Mouse (Mus musculus) stomach, embryonic 16.5 days (tissue): Measurements from ENCODE around the gene Cpeb4. TPM values are rescaled to one million over a fixed set of nuclear protein-coding genes. Genes with fewer than 3 reads are reported as not detected.

Experiments
- ATAC-seq: fragments of 200-750 bp; cut with Nextera tagmentation; 2 replicates; pipeline ENCODE4 v1.8.0; 2017; ENCODE audit warnings: moderate number of reproducible peaks, moderate TSS enrichment; ENCODE audit not compliant: insufficient read depth, low FRiP score
- H3K27ac ChIP-seq: fragments of 300-500 bp; sonication (generic); 2 replicates; pipeline ENCODE4 v1.5.1; 2014; ENCODE audit warnings: low read length
- H3K27me3 ChIP-seq: fragments of 300-500 bp; sonication (generic); 2 replicates; pipeline ENCODE4 v1.6.1; 2014; ENCODE audit warnings: low read length, control low read depth, mixed read lengths; ENCODE audit not compliant: control insufficient read depth, insufficient read depth
- H3K36me3 ChIP-seq: fragments of 300-500 bp; sonication (generic); 2 replicates; pipeline ENCODE4 v1.6.1; 2014; ENCODE audit warnings: low read length; ENCODE audit not compliant: control insufficient read depth, insufficient read depth
- H3K4me1 ChIP-seq: fragments of 300-500 bp; sonication (generic); 2 replicates; pipeline ENCODE4 v1.6.1; 2014; ENCODE audit warnings: low read length, control low read depth, mixed read lengths; ENCODE audit not compliant: control insufficient read depth, insufficient read depth
- H3K4me2 ChIP-seq: fragments of 300-500 bp; sonication (generic); 2 replicates; pipeline ENCODE4 v1.6.1; 2014; ENCODE audit warnings: low read depth, low read length, mixed read lengths
- H3K4me3 ChIP-seq: fragments of 300-500 bp; sonication (generic); replicated peaks from 2 replicates; pipeline ENCODE4 v1.5.1; 2014; ENCODE audit warnings: mild to moderate bottlenecking, low read length
- H3K9ac ChIP-seq: fragments of 300-500 bp; sonication (generic); 2 replicates; pipeline ENCODE4 v1.6.1; 2014; ENCODE audit warnings: low read length
- H3K9me3 ChIP-seq: fragments of 300-500 bp; sonication (generic); replicated peaks from 2 replicates; pipeline ENCODE4 v1.6.1; 2016; ENCODE audit warnings: low read length, control low read depth; ENCODE audit not compliant: control insufficient read depth
- WGBS: fragments of 180-500 bp; shearing (Covaris S2); extraction: QIAGEN DNeasy Blood & Tissue Kit; methylation state at CpG from one replicate; pipeline ENCODE4 v1.1.7; 2014; 5-methylcytosine and 5-hydroxymethylcytosine counted together
- polyA plus RNA-seq: library from polyadenylated mRNA; unstranded; fragments of >200 nt; fragmentation: Nextera tagmentation; extraction: Ambion mirVana; gene quantifications from 2 replicates; pipeline ENCODE4 v1.2.1, GENCODE M21; 2015

Gene Cpeb4
- polyA plus RNA-seq, 1 experiment from 2014 or later, result 5.8 TPM

DNA sequence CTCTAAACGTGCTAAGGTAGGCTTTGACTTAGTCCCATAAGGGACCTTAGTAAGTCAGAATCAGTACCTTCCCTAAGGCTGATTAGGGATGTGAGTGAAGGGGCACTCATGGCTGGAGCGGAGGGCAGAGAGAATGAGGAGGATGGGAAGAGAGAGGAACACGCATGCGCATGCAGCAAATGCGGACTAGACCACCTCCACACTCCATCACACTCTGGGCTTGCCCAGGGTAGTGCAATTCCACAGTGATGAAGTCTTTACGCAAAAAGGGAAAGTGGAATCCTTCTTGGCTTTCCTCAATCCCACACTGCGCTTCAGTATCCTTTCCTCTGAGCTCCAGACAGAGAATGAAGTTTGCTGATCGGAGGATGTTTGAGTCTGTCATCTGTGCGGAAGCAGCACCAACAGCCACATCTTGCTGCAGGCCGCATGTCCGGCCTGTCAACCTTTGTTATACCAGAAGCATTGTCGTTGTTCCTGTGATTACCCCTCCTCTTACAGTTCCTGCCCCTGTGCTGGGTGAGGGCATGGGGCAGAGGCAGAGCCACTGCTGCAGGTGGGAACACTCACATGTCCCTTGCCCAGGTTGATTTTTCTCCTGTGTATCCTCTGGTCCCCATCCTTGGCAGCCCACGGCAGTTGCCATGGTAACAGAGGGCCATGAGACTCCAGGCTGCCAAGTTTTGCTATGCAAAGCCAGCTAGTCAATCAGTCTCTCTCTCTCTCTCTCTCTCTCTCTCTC lies 69.1 kb downstream of the Cpeb4 start:
- H3K36me3 ChIP-seq, result no peaks in the 10 kb centered on the region
- H3K4me2 ChIP-seq, result no peak overlapping the region
- WGBS, result 75% methylated on average over 13 of the region's 13 CpGs
- H3K9ac ChIP-seq, result no peak overlapping the region
- no peaks in the 10 kb centered on the region for H3K27me3 ChIP-seq
- H3K4me1 ChIP-seq, result no peaks in the 10 kb centered on the region
- ATAC-seq, result no peak
- no peaks in the 10 kb centered on the region for H3K9me3 ChIP-seq
- no peak overlapping the region for H3K4me3 ChIP-seq
- H3K27ac ChIP-seq, result no peak overlapping the region

DNA sequence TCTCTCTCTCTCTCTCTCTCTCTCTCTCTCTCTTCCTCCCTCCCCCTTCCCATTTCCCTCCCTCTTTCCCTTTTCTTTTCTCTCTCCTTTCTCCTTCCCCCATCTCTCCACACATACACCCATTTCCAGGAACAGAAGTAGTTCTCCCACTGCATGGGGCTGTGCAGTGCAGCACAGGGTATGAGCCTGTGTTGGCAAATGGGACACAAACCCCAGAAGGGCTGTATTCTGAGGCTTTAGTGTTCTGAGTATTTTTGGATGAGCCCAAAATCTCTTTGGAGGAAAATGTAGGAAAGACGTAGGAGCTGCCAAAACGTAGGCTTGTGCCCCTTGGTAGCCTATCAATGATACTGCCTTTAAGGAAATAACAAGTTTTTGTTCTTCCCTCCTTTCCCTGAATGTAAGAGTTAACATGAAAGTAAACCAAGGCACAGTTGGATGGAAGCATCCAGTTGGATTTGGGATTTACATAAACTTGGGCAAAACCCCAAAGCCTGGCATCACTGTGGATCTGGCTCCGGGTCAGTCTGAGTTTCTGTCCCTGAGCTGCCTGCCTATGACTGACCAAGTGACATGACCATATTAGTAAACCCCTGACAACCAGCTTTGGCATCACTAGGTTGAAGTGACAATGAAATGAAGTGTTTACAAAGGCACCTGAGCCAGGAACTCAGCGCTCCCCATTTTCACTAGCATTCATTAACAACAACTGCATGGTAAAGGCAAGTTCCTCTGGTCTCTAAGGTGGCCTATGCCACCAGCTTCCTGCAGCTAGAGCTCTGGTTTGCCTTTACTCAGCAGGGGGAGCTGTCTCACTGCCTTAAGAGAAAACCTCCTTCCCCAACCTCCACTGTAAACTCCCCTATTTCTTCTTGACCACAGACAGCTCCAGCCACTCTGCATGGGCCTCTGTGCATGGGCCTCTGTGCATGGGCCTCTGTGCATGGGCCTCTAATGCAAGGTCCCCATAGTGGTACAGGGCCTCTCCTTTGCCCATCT lies 69.9 kb downstream of the Cpeb4 start:
- Histone ChIP-seq H3K4me3 (no peak overlapping the region), H3K9ac (no peak overlapping the region), H3K9me3 (no peaks in the 10 kb centered on the region), H3K36me3 (no peaks in the 10 kb centered on the region), H3K4me1 (no peaks in the 10 kb centered on the region), H3K27ac (no peak overlapping the region), H3K27me3 (no peaks in the 10 kb centered on the region), H3K4me2 (no peak overlapping the region)
- WGBS, result 80% methylated on average over 4 of the region's 4 CpGs
- ATAC-seq, result no peak

DNA sequence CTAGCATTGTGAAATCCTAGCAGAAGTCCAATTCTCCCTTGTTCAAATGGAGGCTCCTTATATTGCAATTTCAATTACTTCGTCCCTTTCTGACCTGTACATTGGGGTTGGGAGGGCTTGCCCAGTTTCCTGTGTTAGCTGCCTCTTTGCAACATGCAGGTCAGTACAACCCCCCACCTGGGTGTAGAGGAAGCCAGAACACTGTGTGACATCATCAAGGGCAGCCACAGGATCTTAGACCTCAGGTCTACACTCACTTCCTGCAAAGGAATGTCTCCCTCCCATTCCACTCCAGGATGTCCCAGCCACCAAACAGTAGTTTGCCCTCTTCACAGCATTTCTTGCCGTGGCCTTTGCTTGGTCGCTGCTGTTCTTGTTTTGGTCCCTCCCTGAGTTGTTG lies 73.5 kb downstream of the Cpeb4 start:
- Histone ChIP-seq H3K36me3 (no peaks in the 10 kb centered on the region), H3K27ac (no peak overlapping the region), H3K4me2 (no peak overlapping the region), H3K9ac (no peak overlapping the region), H3K4me3 (no peak overlapping the region), H3K9me3 (no peaks in the 10 kb centered on the region), H3K4me1 (no peaks in the 10 kb centered on the region), H3K27me3 (no peaks in the 10 kb centered on the region)
- WGBS, result 78% methylated on average over 3 of the region's 3 CpGs
- ATAC-seq, result no peak

DNA sequence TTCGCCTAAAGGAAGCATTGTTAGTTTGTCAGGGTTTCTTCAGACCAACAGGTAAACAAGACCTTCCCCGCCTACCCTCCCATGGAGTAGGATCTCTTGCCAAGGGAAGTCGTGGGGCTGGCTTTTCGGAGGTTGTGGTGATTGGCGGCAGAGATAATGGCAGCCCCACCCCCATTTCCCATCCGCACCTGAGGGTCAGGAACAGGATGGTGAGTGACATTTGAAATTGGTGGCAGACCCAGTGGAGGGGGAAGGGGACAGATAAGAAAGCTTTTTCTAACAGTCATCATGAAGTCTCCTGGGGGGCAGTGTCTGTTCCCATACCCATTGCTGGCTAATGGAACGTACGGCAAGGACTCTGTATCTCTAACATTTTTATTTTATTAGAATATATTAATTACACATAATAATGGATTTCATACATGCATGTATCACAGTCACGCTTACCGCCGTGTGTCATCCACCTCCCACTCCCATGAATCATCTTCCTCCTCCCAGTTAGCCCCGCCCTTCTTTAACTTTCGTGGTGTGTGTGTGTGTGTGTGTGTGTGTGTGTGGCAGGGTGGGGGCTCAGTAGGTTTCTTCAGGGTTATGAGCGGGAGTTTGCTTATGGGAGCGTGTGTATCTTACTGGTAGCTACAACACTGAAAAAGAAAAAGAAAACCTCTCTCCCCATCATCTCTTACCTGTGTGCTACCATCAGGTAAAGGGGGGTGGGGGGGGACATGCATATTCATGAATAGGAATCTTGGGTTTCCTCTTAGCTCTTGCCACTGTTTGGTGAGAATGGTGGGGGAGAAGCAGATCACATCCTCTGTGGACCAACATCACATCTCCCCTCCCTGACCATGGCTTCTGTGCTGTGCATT lies 76.7 kb downstream of the Cpeb4 start:
- WGBS, result 15% methylated on average over 15 of the region's 15 CpGs
- Histone ChIP-seq H3K4me2 (peak overlapping the region; percentile 68), H3K4me1 (no peaks in the 10 kb centered on the region), H3K36me3 (no peaks in the 10 kb centered on the region), H3K9ac (peak overlapping the region; percentile 64; the same call in 1 of the 2 replicates), H3K9me3 (no peaks in the 10 kb centered on the region), H3K27ac (no peak overlapping the region), H3K27me3 (no peaks in the 10 kb centered on the region), H3K4me3 (peak overlapping the region; percentile 54)
- peak; percentile 37; the same call in 1 of the 2 replicates for ATAC-seq

DNA sequence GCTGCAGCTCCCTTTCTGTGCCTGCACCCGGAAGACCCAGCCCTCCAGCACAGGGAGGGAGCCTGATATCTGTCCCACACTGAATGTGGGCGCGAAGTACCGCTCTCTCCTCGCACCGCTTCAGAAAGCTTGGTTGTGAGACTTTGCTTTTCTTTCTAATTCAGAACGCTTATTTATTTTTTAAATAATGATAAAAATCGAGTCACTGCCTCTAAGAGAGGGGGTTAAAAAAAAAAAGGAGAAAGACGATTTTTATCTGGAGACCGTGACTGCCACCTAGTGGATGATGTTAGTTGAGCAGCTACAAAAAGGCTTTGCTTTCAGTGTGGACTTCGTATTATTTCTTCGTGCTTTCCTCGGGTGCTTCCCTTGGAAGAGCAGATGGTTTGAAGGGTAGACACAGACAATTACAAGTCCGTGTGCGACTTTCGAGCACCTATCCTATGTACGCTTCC lies 77.3 kb downstream of the Cpeb4 start:
- Histone ChIP-seq H3K36me3 (no peaks in the 10 kb centered on the region), H3K27ac (no peak overlapping the region), H3K4me1 (no peaks in the 10 kb centered on the region), H3K4me2 (peak overlapping the region; percentile 68), H3K27me3 (no peaks in the 10 kb centered on the region), H3K9me3 (no peaks in the 10 kb centered on the region), H3K9ac (peak overlapping the region; percentile 64; the same call in 1 of the 2 replicates), H3K4me3 (peak overlapping the region; percentile 54)
- 1% methylated on average over 17 of the region's 17 CpGs for WGBS
- ATAC-seq, result peak; percentile 83

DNA sequence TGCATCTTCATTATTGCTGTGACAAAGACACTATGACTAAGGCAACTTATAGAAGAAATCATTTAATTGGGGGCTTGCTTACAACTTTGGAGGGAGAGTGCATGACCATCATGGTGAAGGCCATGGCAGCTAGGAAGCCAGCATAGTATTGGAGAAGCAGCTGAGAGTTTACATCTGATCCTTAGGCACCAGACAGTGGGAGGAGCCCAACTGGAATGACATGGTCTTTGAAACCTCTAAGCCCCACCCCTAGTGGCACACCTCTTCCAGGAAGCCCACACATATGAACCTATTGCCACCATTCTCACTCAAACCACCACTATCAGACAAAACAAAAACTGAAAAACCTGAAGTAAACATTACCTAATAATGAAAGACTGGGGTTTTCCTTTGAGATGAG lies 88.1 kb downstream of the Cpeb4 start:
- H3K4me3 ChIP-seq, result no peak overlapping the region
- no peaks in the 10 kb centered on the region for H3K27me3 ChIP-seq
- no peak overlapping the region for H3K27ac ChIP-seq
- H3K9me3 ChIP-seq, result no peaks in the 10 kb centered on the region
- no peaks in the 10 kb centered on the region for H3K36me3 ChIP-seq
- ATAC-seq, result no peak
- no peaks in the 10 kb centered on the region for H3K4me1 ChIP-seq
- no peak overlapping the region for H3K9ac ChIP-seq
- H3K4me2 ChIP-seq, result no peak overlapping the region

DNA sequence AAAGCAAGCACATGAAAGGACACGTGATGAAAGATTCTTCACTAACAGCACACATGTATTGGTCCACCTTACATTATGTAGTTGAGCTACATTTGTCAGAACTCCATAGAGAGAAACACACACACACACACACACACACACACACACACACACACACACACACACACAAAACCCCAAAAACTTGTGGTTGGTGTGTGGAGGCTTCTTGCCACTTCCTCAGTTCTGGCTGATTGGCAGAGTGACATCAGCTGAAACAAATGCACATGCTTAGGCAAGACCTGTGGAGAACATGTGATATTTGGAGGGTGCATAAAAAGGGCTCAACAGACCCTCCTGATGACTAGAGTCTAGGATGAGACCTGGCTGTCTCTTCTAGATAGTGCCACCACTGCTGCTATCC lies 92.0 kb downstream of the Cpeb4 start:
- Histone ChIP-seq H3K36me3 (no peaks in the 10 kb centered on the region), H3K9me3 (no peaks in the 10 kb centered on the region), H3K4me2 (no peak overlapping the region), H3K27me3 (no peaks in the 10 kb centered on the region), H3K27ac (no peak overlapping the region), H3K4me3 (no peak overlapping the region), H3K9ac (no peak overlapping the region), H3K4me1 (no peaks in the 10 kb centered on the region)
- WGBS, result 91% methylated on average over 1 of the region's 1 CpGs
- no peak for ATAC-seq

DNA sequence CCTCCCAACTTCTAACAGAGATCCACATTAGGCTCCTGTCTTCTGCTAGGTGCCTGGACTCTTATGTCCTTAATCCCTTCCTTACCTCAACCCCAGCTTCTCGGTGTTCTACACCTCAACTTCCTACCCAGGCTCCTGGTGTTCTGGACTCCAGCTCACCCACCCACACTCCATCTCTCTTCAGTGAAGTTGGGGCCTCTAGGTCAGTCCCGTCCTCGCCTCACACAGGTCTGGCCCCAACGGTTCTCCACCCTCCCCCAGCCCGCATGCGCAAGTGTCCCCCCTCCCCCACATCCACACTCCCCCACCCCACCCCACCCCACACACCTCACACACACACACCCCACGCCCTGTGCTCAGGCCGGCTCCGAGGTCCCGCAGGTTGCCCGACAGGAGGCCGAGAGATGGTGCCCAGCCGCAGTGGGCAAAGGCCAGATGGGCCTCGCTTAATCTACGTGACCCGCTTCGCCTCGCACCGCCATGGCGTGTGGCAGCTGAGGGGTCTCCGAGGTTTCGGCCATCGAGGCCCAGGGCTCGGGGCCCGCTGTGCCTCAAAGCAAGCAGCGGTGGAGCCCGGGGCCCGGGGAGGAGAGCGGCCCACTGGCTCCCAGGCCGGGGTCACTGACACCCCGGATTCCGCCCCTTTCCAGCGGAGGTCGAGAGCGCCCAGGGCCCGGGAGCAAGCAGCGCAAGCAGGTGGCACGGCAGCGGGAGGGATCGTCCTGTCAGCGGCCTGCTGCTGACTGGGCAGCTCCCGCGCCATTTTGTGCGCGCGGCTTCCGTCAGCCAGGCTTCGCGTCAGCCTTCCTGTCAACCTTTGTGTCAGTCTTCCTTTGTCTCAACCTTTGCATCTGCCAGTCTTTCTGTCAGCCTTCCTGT lies 93.5 kb downstream of the Cpeb4 start, which contains the start of gene 4930524B15Rik:
Gene 4930524B15Rik, plus strand, starts transcription at position 337 of the 879 bp plus-strand sequence.
- ATAC-seq, result peak; percentile 37; the same call in 1 of the 2 replicates
- peak within 1 kb of the TSS; percentile 69 for H3K9ac ChIP-seq
- H3K27me3 ChIP-seq, result no peaks in the 10 kb centered on the region
- WGBS, result 39% methylated on average over 49 of the region's 49 CpGs
- no peaks in the 10 kb centered on the region for H3K9me3 ChIP-seq
- no peak within 1 kb of the TSS for H3K27ac ChIP-seq
- H3K36me3 ChIP-seq, result no peaks in the 10 kb centered on the region
- peak within 1 kb of the TSS; percentile 59 for H3K4me2 ChIP-seq
- no peaks in the 10 kb centered on the region for H3K4me1 ChIP-seq
- H3K4me3 ChIP-seq, result peak within 1 kb of the TSS; percentile 37
